Mouse (Mus musculus) embryonic facial prominence, embryonic 15.5 days (tissue): ENCODE data around the gene Cnga1. TPM values are rescaled to one million over a fixed set of nuclear protein-coding genes. Genes with fewer than 3 reads are reported as not detected.
"Not testable (repeated sequence)": the region's sequence is repeated elsewhere in the genome, so short reads cannot be mapped to it uniquely, and the experiment has no call there.

ENCODE experiments used
- ATAC-seq: fragments of 200-750 bp; cut with Nextera tagmentation; 2 replicates; pipeline ENCODE4 v1.8.0; 2017; ENCODE audit warnings: low read depth, moderate TSS enrichment; ENCODE audit not compliant: insufficient number of reproducible peaks, low FRiP score, low TSS enrichment
- H3K27ac ChIP-seq: fragments of 300-500 bp; sonication (generic); replicated peaks from 2 replicates; pipeline ENCODE4 v1.5.1; 2015; ENCODE audit warnings: mild to moderate bottlenecking, inconsistent platforms
- H3K27me3 ChIP-seq: fragments of 300-500 bp; sonication (generic); 2 replicates; pipeline ENCODE4 v1.6.1; 2015; ENCODE audit warnings: inconsistent platforms
- H3K36me3 ChIP-seq: fragments of 300-500 bp; sonication (generic); 2 replicates; pipeline ENCODE4 v1.6.1; 2015; ENCODE audit warnings: mild to moderate bottlenecking, inconsistent platforms
- H3K4me1 ChIP-seq: fragments of 300-500 bp; sonication (generic); 2 replicates; pipeline ENCODE4 v1.6.1; 2015; ENCODE audit warnings: inconsistent platforms
- H3K4me2 ChIP-seq: fragments of 300-500 bp; sonication (generic); replicated peaks from 2 replicates; pipeline ENCODE4 v1.6.1; 2015; ENCODE audit warnings: mild to moderate bottlenecking, inconsistent platforms
- H3K4me3 ChIP-seq: fragments of 300-500 bp; sonication (generic); replicated peaks from 2 replicates; pipeline ENCODE4 v1.5.1; 2015; ENCODE audit warnings: mild to moderate bottlenecking, inconsistent platforms
- H3K9ac ChIP-seq: fragments of 300-500 bp; sonication (generic); 2 replicates; pipeline ENCODE4 v1.6.1; 2015; ENCODE audit warnings: inconsistent platforms
- H3K9me3 ChIP-seq: fragments of 300-500 bp; sonication (generic); replicated peaks from 2 replicates; pipeline ENCODE4 v1.6.1; 2016; ENCODE audit warnings: inconsistent platforms
- WGBS: fragments of 180-500 bp; shearing (Covaris S2); methylation state at CpG from one replicate; pipeline ENCODE4 v1.1.7; 2015; 5-methylcytosine and 5-hydroxymethylcytosine counted together
- polyA plus RNA-seq: library from polyadenylated mRNA; unstranded; fragments of >200 nt; fragmentation: Nextera tagmentation; extraction: Ambion mirVana; gene quantifications from 2 replicates; pipeline ENCODE4 v1.2.1, GENCODE M21; 2015

Gene Cnga1
- polyA plus RNA-seq, 1 experiment from 2014 or later: not detected

GRCm38 (mm10) chr5:72640072-72640471 is 4.0 kb downstream of the Cnga1 start:
- Histone ChIP-seq H3K36me3 (no peaks in the 10 kb centered on the region), H3K4me1 (no peaks in the 10 kb centered on the region), H3K4me2 (no peak overlapping the region), H3K27ac (no peak overlapping the region), H3K9me3 (no peaks in the 10 kb centered on the region), H3K9ac (no peak overlapping the region), H3K4me3 (no peak overlapping the region), H3K27me3 (no peaks in the 10 kb centered on the region)
- 92% methylated on average over 1 of the region's 1 CpGs for WGBS
- ATAC-seq: no peak

DNA sequence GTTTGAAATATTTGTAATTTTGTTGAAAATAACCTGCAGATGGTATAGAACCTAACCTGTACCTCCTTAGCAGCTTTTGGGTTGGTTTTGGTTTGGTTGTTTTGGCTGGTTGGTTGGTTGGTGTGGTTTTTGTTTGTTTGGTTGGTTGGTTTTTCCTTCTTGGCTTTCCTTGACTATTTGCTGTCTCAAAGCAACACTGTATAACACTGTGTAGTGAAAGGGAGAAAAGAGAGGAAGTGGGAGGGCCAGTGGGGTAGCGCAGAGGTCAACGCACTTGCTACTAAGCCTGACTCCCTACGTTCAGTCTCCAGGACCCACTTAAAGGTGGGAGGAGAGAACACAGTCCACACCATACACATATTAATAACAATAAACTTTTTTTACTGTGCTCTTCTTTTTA is 7.5 kb downstream of the Cnga1 start:
- Histone ChIP-seq H3K4me1 (no peaks in the 10 kb centered on the region), H3K4me3 (no peak overlapping the region), H3K4me2 (no peak overlapping the region), H3K27me3 (no peaks in the 10 kb centered on the region), H3K36me3 (no peaks in the 10 kb centered on the region), H3K9ac (no peak overlapping the region), H3K27ac (no peak overlapping the region), H3K9me3 (no peaks in the 10 kb centered on the region)
- WGBS: 79% methylated on average over 3 of the region's 3 CpGs
- ATAC-seq: no peak

- no peak for ATAC-seq
- H3K27me3 ChIP-seq: no peaks in the 10 kb centered on the region
- no peak overlapping the region for H3K9ac ChIP-seq
- no peaks in the 10 kb centered on the region for H3K9me3 ChIP-seq
- H3K36me3 ChIP-seq: no peaks in the 10 kb centered on the region
- H3K4me1 ChIP-seq: no peaks in the 10 kb centered on the region
- H3K4me3 ChIP-seq: no peak overlapping the region
- H3K27ac ChIP-seq: no peak overlapping the region
- 70% methylated on average over 3 of the region's 3 CpGs for WGBS
- H3K4me2 ChIP-seq: no peak overlapping the region
Observed at GRCm38 (mm10) chr5:72636122-72636521, 8.0 kb downstream of the Cnga1 start.

GRCm38 (mm10) chr5:72634791-72635271 is 9.2 kb downstream of the Cnga1 start:
- no peaks in the 10 kb centered on the region for H3K4me1 ChIP-seq
- H3K9me3 ChIP-seq: no peaks in the 10 kb centered on the region
- H3K4me3 ChIP-seq: no peak overlapping the region
- no peaks in the 10 kb centered on the region for H3K36me3 ChIP-seq
- H3K9ac ChIP-seq: no peak overlapping the region
- no peak overlapping the region for H3K4me2 ChIP-seq
- H3K27me3 ChIP-seq: no peaks in the 10 kb centered on the region
- ATAC-seq: no peak
- no peak overlapping the region for H3K27ac ChIP-seq
- 79% methylated on average over 9 of the region's 9 CpGs for WGBS

GRCm38 (mm10) chr5:72630026-72630425 is 14.0 kb downstream of the Cnga1 start:
- ATAC-seq: no peak
- Histone ChIP-seq H3K36me3 (no peaks in the 10 kb centered on the region), H3K4me3 (no peak overlapping the region), H3K9me3 (no peaks in the 10 kb centered on the region), H3K27ac (no peak overlapping the region), H3K4me1 (no peaks in the 10 kb centered on the region), H3K9ac (no peak overlapping the region), H3K27me3 (no peaks in the 10 kb centered on the region), H3K4me2 (no peak overlapping the region)
- WGBS: 84% methylated on average over 6 of the region's 6 CpGs

GRCm38 (mm10) chr5:72621022-72621421 is 23.1 kb downstream of the Cnga1 start:
- Histone ChIP-seq H3K4me1 (no peaks in the 10 kb centered on the region), H3K4me3 (no peak overlapping the region), H3K36me3 (no peaks in the 10 kb centered on the region), H3K9ac (no peak overlapping the region), H3K9me3 (no peaks in the 10 kb centered on the region), H3K4me2 (no peak overlapping the region), H3K27me3 (no peaks in the 10 kb centered on the region), H3K27ac (no peak overlapping the region)
- no peak for ATAC-seq
- WGBS: 79% methylated on average over 1 of the region's 1 CpGs

DNA sequence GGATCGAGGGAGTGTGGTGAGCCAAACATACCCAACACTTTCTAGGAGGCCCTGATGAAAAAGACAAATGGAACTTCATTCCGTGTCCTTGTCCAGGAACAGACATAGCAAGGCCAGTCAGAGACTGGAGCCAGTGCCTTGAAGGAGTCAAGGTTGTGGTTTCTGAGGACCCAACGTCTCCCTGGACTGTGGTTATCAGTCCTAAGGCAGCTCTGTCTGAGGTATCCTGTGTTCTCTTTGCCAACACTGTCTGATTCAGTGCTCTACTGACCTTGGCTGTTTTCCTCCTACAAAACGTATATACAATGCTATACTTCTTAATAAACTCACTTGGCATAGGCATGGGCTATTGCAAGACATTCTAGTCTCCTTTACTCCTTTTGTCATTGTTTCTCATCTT is 26.7 kb downstream of the Cnga1 start:
- 83% methylated on average over 4 of the region's 4 CpGs for WGBS
- Histone ChIP-seq H3K4me3 (no peak overlapping the region), H3K27ac (no peak overlapping the region), H3K36me3 (no peaks in the 10 kb centered on the region), H3K27me3 (no peaks in the 10 kb centered on the region), H3K4me1 (no peaks in the 10 kb centered on the region), H3K9me3 (no peaks in the 10 kb centered on the region), H3K9ac (no peak overlapping the region), H3K4me2 (no peak overlapping the region)
- no peak for ATAC-seq

DNA sequence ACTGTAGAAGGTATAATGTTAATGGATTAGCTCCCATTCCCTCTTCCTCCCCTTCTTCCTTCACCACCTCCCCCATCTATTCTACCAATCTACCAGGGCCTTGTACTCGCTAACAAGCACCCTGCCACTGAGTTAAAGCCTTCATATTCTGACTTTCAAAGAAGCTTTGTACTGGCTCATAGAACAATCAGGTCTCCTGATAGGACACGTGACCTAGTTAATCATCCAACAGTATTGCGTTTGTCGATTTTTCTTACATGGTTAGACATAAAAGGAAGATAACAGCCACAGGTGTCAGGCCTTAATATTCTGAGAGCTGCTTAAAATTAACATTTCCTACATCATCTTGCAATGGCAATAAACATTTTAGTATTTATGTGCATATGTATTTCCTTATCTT is 40.9 kb downstream of the Cnga1 start:
- Histone ChIP-seq H3K36me3 (no peaks in the 10 kb centered on the region), H3K27ac (no peak overlapping the region), H3K9ac (no peak overlapping the region), H3K4me2 (no peak overlapping the region), H3K27me3 (no peaks in the 10 kb centered on the region), H3K4me1 (no peaks in the 10 kb centered on the region), H3K4me3 (no peak overlapping the region), H3K9me3 (no peaks in the 10 kb centered on the region)
- no peak for ATAC-seq
- 87% methylated on average over 4 of the region's 4 CpGs for WGBS

DNA sequence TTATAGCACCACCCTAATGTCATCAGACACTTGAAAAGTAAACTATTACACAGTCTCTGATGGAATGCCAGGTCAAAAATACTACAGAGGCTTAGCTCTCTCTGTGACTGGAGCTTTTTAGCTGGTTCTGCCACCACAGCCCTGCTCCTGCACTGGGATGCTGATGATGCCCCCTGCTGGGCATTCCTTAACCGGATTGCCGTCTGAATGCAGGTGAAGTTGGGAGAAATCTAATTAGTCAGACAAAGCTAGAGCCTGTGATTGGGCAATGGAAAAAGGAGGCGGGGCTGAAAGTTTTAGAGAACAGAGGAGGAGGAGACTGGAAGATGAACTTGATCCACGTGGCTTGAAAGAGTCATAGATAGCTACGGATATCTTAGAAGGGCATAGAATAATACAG is 43.1 kb downstream of the Cnga1 start:
- H3K4me3 ChIP-seq: no peak overlapping the region
- no peak for ATAC-seq
- no peaks in the 10 kb centered on the region for H3K36me3 ChIP-seq
- no peak overlapping the region for H3K4me2 ChIP-seq
- H3K27ac ChIP-seq: no peak overlapping the region
- H3K9me3 ChIP-seq: no peaks in the 10 kb centered on the region
- no peaks in the 10 kb centered on the region for H3K27me3 ChIP-seq
- 12% methylated on average over 5 of the region's 5 CpGs for WGBS
- H3K4me1 ChIP-seq: no peaks in the 10 kb centered on the region
- H3K9ac ChIP-seq: no peak overlapping the region

DNA sequence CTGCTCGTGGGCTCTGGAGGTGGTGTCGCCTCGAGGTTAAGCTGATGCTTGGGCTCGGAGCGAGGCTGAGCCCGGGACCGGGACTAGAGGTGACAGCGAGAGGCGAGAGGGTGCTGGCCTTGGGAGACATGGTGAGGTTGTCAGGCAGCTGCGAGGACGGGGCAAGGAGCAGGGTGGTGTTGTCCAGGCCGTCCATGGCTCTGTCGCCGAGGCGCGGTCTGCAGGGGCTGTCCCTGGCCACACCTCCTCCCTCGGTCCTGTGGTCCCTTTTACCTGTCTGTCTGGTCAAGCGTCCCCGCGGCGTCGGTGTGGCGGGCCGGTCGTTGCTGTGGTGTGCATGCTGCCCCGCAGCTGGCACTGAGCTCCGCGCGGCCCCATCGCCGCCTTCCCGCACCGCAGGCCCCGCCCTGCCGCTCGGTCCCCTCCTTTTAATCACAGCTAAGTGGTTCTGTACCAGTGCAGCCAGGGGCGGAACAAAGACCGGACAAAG is 56.8 kb downstream of the Cnga1 start, which contains the start of gene Gm5868:
Gene Gm5868, minus strand, starts transcription at position 360 of the 490 bp plus-strand sequence.
- no peaks in the 10 kb centered on the region for H3K9me3 ChIP-seq
- H3K4me2 ChIP-seq: peak within 1 kb of the TSS; percentile 68
- H3K27me3 ChIP-seq: peaks cover 25% of the 10 kb centered on the region
- H3K36me3 ChIP-seq: no peaks in the 10 kb centered on the region
- H3K27ac ChIP-seq: no peak within 1 kb of the TSS
- no peak for ATAC-seq
- peak within 1 kb of the TSS; percentile 39 for H3K4me3 ChIP-seq
- H3K4me1 ChIP-seq: peaks cover 9% of the 10 kb centered on the region
- no peak within 1 kb of the TSS for H3K9ac ChIP-seq
- 2% methylated on average over 38 of the region's 38 CpGs for WGBS

- H3K27me3 ChIP-seq: peaks cover 25% of the 10 kb centered on the region
- not testable (repeated sequence) for H3K36me3 ChIP-seq, H3K9ac ChIP-seq, H3K27ac ChIP-seq, H3K9me3 ChIP-seq, H3K4me1 ChIP-seq, ATAC-seq
- H3K4me2 ChIP-seq: peak overlapping the region; percentile 68
- H3K4me3 ChIP-seq: peak overlapping the region; percentile 39
- 39% methylated on average over 25 of the region's 25 CpGs for WGBS
Observed at GRCm38 (mm10) chr5:72586667-72587191, 57.3 kb downstream of the Cnga1 start.

DNA sequence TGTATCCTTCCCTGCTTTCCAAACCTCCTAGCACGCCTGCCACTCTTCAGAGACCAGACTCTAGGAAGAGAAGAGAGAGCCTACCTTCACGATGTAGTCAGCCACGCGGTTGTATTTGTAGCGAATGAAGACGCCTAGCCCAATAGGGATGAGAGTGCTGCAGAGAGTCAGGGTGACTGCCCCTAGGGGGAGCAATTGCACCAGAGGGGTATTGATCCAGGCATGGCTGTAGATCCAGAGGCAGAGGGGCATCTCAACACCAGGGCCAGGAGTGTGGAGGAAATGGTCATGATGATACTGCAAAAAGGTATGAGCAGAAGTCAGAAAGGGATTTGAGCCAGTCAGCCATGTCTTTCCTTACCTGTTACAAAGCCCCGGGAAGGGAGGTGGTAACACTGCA is 58.0 kb downstream of the Cnga1 start:
- not testable (repeated sequence) for H3K9ac ChIP-seq, H3K9me3 ChIP-seq, ATAC-seq, H3K4me3 ChIP-seq, H3K27ac ChIP-seq, H3K4me2 ChIP-seq, H3K4me1 ChIP-seq, H3K36me3 ChIP-seq
- WGBS: 52% methylated on average over 7 of the region's 7 CpGs
- H3K27me3 ChIP-seq: peaks cover 25% of the 10 kb centered on the region
